Mouse (Mus musculus) embryonic facial prominence, embryonic 11.5 days (tissue): ENCODE data around the gene Lrp8. TPM values are rescaled to one million over a fixed set of nuclear protein-coding genes. Genes with fewer than 3 reads are reported as not detected.
A peak's percentile ranks its signal among the peaks of the same experiment; 100 is the strongest.

Experiments
- ATAC-seq: fragments of 200-750 bp; cut with Nextera tagmentation; replicated peaks from 2 replicates; pipeline ENCODE4 v1.8.0; 2017; ENCODE audit warnings: low read depth; ENCODE audit not compliant: insufficient number of reproducible peaks, low FRiP score, low TSS enrichment
- DNase-seq: peaks from one replicate; pipeline ENCODE4 v3.0.0-alpha.2; 2015; ENCODE audit warnings: low spot score
- H3K27ac ChIP-seq: fragments of 300-500 bp; sonication (generic); replicated peaks from 2 replicates; pipeline ENCODE4 v1.5.1; 2014; ENCODE audit warnings: mild to moderate bottlenecking, low read depth, low read length, control low read depth
- H3K27me3 ChIP-seq: fragments of 300-500 bp; sonication (generic); 2 replicates; pipeline ENCODE4 v1.6.1; 2014; ENCODE audit warnings: mild to moderate bottlenecking, low read length, moderate library complexity, mixed read lengths; ENCODE audit not compliant: control insufficient read depth, insufficient read depth
- H3K36me3 ChIP-seq: fragments of 300-500 bp; sonication (generic); replicated peaks from 2 replicates; pipeline ENCODE4 v1.6.1; 2014; ENCODE audit warnings: low read depth, mild to moderate bottlenecking, low read length, moderate library complexity, mixed read lengths; ENCODE audit not compliant: control insufficient read depth, insufficient read depth
- H3K4me1 ChIP-seq: fragments of 300-500 bp; sonication (generic); 2 replicates; pipeline ENCODE4 v1.6.1; 2014; ENCODE audit warnings: low read length, mixed read lengths; ENCODE audit not compliant: control insufficient read depth, insufficient read depth
- H3K4me2 ChIP-seq: fragments of 300-500 bp; sonication (generic); 2 replicates; pipeline ENCODE4 v1.6.1; 2014; ENCODE audit warnings: low read depth, mild to moderate bottlenecking, control low read depth, low read length, moderate library complexity
- H3K4me3 ChIP-seq: fragments of 300-500 bp; sonication (generic); 2 replicates; pipeline ENCODE4 v1.5.1; 2014; ENCODE audit warnings: low read depth, low read length, control low read depth
- H3K9ac ChIP-seq: fragments of 300-500 bp; sonication (generic); replicated peaks from 2 replicates; pipeline ENCODE4 v1.6.1; 2014; ENCODE audit warnings: mild to moderate bottlenecking, control low read depth, low read length
- H3K9me3 ChIP-seq: fragments of 300-500 bp; sonication (generic); replicated peaks from 2 replicates; pipeline ENCODE4 v1.6.1; 2016; ENCODE audit warnings: mild to moderate bottlenecking, low read length, inconsistent platforms, mixed read lengths; ENCODE audit not compliant: control insufficient read depth
- WGBS: fragments of 180-500 bp; shearing (Covaris S2); extraction: QIAGEN DNeasy Blood & Tissue Kit; methylation state at CpG from one replicate; pipeline ENCODE4 v1.1.7; 2014; 5-methylcytosine and 5-hydroxymethylcytosine counted together
- polyA plus RNA-seq: library from polyadenylated mRNA; unstranded; fragments of >200 nt; fragmentation: Nextera tagmentation; extraction: Ambion mirVana; gene quantifications from 2 replicates; pipeline ENCODE4 v1.2.1, GENCODE M21; 2014

The Lrp8 gene
- polyA plus RNA-seq, 1 experiment from 2014 or later: 5.0 TPM

DNA sequence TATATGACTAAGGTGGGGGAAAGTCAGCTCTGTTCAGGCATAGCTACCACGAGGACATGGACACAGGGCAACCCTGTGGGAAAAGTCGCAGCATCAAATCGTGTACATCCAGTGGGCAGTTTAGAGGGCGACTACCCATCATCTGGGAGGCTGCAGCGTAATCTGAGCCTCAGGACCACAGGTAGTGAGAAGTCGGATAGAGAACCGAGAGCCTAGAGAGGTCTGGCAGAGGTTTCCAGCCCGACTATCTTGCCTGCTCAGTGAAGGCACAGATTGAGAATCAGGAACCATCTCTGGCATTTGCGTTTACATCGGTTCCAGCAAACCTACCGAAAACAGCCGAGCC lies 87.3 kb downstream of the Lrp8 start:
- Histone ChIP-seq H3K9ac (peak overlapping the region; percentile 66), H3K4me2 (peak overlapping the region; percentile 61), H3K9me3 (no peaks in the 10 kb centered on the region), H3K27me3 (no peaks in the 10 kb centered on the region), H3K36me3 (no peaks in the 10 kb centered on the region; the same call in none of the 2 replicates), H3K27ac (no peak overlapping the region), H3K4me3 (peak overlapping the region; percentile 60), H3K4me1 (no peaks in the 10 kb centered on the region)
- no peak for DNase-seq
- 1% methylated on average over 12 of the region's 12 CpGs for WGBS
- peak; percentile 29 for ATAC-seq

DNA sequence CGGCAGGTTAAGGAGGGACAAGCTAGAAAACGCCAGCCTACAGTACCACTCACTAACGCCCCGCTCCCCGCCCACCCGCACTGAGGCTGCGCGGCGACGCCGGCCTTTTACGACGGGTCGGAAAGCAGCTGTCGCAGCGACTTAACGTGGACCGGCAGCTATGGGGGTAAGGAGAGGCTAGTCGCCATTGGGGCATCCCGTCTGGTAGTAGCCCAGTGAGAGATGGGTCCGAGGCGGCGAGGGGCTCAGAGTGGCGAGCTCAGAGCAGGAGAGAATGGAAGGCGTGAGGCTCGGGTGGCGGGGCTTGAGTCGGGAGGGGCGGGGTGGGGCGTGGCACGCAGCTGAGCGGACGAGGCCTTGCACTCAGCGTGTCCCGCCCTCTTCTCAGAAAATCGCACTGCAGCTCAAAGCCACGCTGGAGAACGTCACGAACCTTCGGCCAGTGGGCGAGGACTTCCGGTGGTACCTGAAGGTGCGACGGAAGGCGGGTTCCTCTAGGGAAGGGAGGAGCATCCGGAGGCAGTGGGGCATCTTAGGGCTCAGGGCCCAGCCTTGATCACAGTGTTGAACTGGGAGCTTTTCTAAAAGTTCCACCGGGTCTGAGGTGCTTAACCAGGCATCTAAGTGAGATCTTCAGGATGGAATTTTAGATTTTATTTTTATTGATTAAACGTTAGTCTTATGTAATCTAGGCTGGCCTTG lies 87.8 kb downstream of the Lrp8 start, which contains the start of gene 0610037L13Rik:
TSS of gene 0610037L13Rik (plus strand) at position 83 of the 702 bp plus-strand sequence.
- Histone ChIP-seq H3K27me3 (no peaks in the 10 kb centered on the region), H3K36me3 (no peaks in the 10 kb centered on the region; the same call in 1 of the 2 replicates), H3K4me3 (peak within 1 kb of the TSS; percentile 60), H3K27ac (peak within 1 kb of the TSS; percentile 61; the same call in 1 of the 2 replicates), H3K4me2 (peak within 1 kb of the TSS; percentile 61), H3K9ac (peak within 1 kb of the TSS; percentile 66), H3K4me1 (no peaks in the 10 kb centered on the region), H3K9me3 (no peaks in the 10 kb centered on the region)
- DNase-seq: peak; percentile 97
- peak; percentile 94 for ATAC-seq
- 0% methylated on average over 48 of the region's 48 CpGs for WGBS

DNA sequence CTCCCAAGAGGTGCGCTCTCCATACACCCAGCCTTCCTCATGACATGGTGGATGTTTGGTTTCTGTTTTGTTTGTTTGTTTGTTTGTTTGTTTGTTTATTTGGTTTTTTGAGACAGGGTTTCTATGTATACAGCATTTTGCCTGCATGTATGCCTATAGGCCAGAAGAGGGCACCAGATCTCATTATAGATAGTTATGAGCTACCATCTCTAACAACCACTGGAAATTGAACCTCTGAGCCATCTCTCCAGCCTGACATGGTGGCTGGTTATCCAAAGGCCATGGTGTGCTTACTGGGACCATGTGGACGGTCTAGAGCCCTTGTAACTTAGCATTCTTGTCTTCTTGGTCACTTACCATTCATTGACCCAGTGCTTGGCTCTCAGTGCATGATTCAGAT lies 90.6 kb downstream of the Lrp8 start:
- Histone ChIP-seq H3K9ac (no peak overlapping the region), H3K27ac (no peak overlapping the region), H3K4me3 (no peak overlapping the region), H3K4me1 (no peaks in the 10 kb centered on the region), H3K27me3 (no peaks in the 10 kb centered on the region), H3K4me2 (no peak overlapping the region), H3K9me3 (no peaks in the 10 kb centered on the region), H3K36me3 (no peaks in the 10 kb centered on the region)
- ATAC-seq (no peak), DNase-seq (peak; percentile 48)
- 78% methylated on average over 2 of the region's 2 CpGs for WGBS

DNA sequence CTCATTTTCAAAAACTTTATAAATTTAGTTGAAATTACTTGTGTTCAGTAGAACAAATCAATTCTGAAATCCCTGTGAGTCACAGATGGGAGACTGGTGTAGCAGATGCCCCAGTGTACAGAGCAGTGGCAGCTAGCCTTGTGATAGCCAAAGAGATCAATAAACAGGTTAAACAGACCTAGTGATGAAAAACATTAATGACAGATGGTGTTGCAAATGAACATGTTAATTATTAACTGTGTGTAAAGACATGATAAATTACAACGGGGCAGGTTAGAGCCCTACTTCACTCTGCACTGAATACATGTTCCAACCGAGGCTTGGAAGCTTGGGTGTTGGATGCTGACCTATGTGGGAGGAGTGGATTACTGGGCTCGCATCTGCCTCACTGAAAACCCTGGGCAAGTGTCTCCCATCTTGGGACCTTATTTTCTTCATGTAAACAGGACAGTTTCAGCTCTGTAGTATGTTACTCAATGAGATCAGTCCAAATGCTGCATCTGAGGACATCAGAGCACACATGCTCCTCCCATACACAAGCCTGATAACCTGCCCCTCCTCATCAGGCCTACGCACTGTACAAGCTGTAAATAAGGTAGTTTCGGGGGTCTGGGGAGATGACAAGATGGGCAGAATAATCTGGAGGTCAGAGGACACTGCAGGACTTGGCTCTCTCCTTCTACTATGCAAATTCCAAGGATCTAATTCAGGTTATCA lies 97.3 kb downstream of the Lrp8 start:
- H3K9me3 ChIP-seq: no peaks in the 10 kb centered on the region
- DNase-seq: no peak
- whole genome bisulfite sequencing: 88% methylated on average over 5 of the region's 5 CpGs
- no peak for ATAC-seq
- no peak overlapping the region for H3K9ac ChIP-seq
- H3K36me3 ChIP-seq: no peaks in the 10 kb centered on the region
- no peaks in the 10 kb centered on the region for H3K4me1 ChIP-seq
- no peak overlapping the region for H3K4me3 ChIP-seq
- H3K27ac ChIP-seq: no peak overlapping the region
- no peak overlapping the region for H3K4me2 ChIP-seq
- H3K27me3 ChIP-seq: no peaks in the 10 kb centered on the region

DNA sequence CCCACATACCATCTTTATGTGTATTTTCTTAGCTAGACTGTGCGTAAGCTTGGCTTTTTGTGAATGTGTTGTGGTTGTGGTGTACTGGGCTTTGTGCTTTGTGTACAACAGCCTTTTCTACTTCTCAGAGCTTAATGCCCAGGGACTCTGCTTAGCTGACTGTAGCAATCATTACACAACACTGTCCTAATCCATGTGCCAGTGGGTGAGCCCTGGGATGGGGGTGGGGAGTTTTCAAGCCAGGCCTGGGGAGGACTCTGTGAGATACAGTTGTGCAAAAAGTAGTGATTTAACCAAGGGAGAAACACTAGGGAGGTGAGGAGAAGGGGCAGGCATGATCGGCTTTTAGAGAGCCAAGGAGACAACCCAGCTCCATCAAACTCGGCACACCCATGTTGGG lies 98.1 kb downstream of the Lrp8 start:
- Histone ChIP-seq H3K4me3 (no peak overlapping the region), H3K27me3 (no peaks in the 10 kb centered on the region), H3K4me1 (no peaks in the 10 kb centered on the region), H3K27ac (no peak overlapping the region), H3K9me3 (no peaks in the 10 kb centered on the region), H3K4me2 (no peak overlapping the region), H3K9ac (no peak overlapping the region), H3K36me3 (no peaks in the 10 kb centered on the region)
- DNase-seq: no peak
- no peak for ATAC-seq
- WGBS: 76% methylated on average over 3 of the region's 3 CpGs

DNA sequence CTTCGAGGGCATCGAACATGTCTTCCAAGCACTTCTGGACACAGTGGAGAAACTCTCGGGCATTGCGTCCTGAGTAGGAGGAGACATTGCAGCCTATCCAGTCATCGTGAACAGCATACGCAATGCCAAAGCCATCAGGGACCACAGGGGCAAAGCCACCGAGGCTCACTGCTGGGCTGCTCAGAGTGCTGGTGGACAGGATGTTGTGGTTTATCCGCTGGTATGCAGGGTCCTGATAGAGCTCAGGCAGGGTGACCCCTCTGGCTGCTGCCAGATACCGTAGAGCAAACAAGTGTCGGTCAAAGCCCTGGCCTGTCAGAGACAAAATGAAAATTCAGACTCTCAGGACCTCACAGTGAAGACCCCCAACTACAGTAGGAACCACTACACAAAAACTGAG lies 102.2 kb downstream of the Lrp8 start:
- ATAC-seq: no peak
- DNase-seq: no peak
- Histone ChIP-seq H3K27ac (no peak overlapping the region), H3K9ac (no peak overlapping the region), H3K36me3 (no peaks in the 10 kb centered on the region; the same call in 1 of the 2 replicates), H3K4me1 (no peaks in the 10 kb centered on the region), H3K4me2 (no peak overlapping the region), H3K9me3 (no peaks in the 10 kb centered on the region), H3K27me3 (no peaks in the 10 kb centered on the region), H3K4me3 (no peak overlapping the region)
- 91% methylated on average over 10 of the region's 10 CpGs for WGBS

DNA sequence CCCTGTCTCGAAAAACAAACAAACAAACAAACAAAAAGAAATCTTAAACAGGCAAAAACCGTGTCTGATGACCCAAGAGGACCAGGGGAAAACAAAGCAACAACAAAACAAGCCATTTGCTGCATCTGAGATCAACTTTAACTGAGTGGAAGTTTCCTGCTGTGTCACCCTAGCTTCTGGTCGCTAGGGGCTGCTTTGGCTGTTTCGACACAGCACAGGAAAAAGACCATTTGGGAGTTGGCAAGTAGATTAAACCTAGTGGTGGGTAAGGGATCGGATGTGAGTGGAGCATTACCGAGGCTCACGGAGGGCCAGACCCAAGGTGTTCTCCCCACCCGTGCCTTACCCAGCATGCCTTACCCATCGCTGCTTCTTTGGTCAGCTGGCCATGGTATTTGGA lies 104.5 kb downstream of the Lrp8 start:
- Histone ChIP-seq H3K9ac (no peak overlapping the region), H3K4me1 (no peaks in the 10 kb centered on the region), H3K4me2 (no peak overlapping the region), H3K9me3 (no peaks in the 10 kb centered on the region), H3K36me3 (no peaks in the 10 kb centered on the region; the same call in 1 of the 2 replicates), H3K27me3 (no peaks in the 10 kb centered on the region), H3K4me3 (no peak overlapping the region), H3K27ac (no peak overlapping the region)
- ATAC-seq (no peak), DNase-seq (no peak)
- WGBS: 87% methylated on average over 9 of the region's 9 CpGs

DNA sequence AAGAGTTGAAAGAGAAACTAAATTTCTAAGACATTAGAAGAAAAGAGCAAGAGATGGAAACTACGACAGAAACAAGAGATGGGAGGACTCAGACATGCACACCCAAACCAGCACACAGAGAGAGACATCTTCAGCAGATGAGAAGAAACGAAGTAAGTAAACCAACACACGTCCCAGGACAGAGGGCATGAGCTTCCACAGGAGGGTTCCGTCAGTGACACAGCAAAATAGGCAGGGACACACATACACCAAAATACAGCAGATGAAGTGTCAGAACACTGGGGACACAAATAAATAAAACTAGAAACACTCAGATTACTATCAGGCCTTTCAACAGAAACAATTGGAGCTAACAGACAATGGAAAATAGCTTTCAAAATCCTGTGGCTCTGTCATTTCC lies 108.0 kb downstream of the Lrp8 start:
- no peak for DNase-seq
- no peak for ATAC-seq
- H3K36me3 ChIP-seq: no peaks in the 10 kb centered on the region; the same call in 1 of the 2 replicates
- no peaks in the 10 kb centered on the region for H3K9me3 ChIP-seq
- no peak overlapping the region for H3K4me2 ChIP-seq
- no peak overlapping the region for H3K27ac ChIP-seq
- no peaks in the 10 kb centered on the region for H3K4me1 ChIP-seq
- no peaks in the 10 kb centered on the region for H3K27me3 ChIP-seq
- 91% methylated on average over 4 of the region's 4 CpGs for WGBS
- no peak overlapping the region for H3K9ac ChIP-seq
- H3K4me3 ChIP-seq: no peak overlapping the region
